Mouse (Mus musculus) midbrain, embryonic 13.5 days (tissue): ENCODE data around the gene Hist1h3f. TPM values are rescaled to one million over a fixed set of nuclear protein-coding genes. Genes with fewer than 3 reads are reported as not detected.
"Not testable (repeated sequence)": the region's sequence is repeated elsewhere in the genome, so short reads cannot be mapped to it uniquely, and the experiment has no call there.

ENCODE experiments used
- ATAC-seq: fragments of 200-750 bp; cut with Nextera tagmentation; 2 replicates; pipeline ENCODE4 v1.8.0; 2017; ENCODE audit warnings: mild to moderate bottlenecking, moderate TSS enrichment, moderate library complexity
- H3K27ac ChIP-seq: fragments of 300-500 bp; sonication (generic); 2 replicates; pipeline ENCODE4 v1.5.1; 2015; ENCODE audit warnings: inconsistent platforms, mild to moderate bottlenecking, moderate library complexity
- H3K27me3 ChIP-seq: fragments of 300-500 bp; sonication (generic); 2 replicates; pipeline ENCODE4 v1.6.1; 2015; ENCODE audit warnings: mild to moderate bottlenecking, inconsistent platforms
- H3K36me3 ChIP-seq: fragments of 300-500 bp; sonication (generic); 2 replicates; pipeline ENCODE4 v1.6.1; 2015; ENCODE audit warnings: mild to moderate bottlenecking, inconsistent platforms
- H3K4me1 ChIP-seq: fragments of 300-500 bp; sonication (generic); replicated peaks from 2 replicates; pipeline ENCODE4 v1.6.1; 2015; ENCODE audit warnings: inconsistent platforms
- H3K4me2 ChIP-seq: fragments of 300-500 bp; sonication (generic); replicated peaks from 2 replicates; pipeline ENCODE4 v1.6.1; 2015; ENCODE audit warnings: moderate library complexity, mild to moderate bottlenecking, inconsistent platforms
- H3K4me3 ChIP-seq: fragments of 300-500 bp; sonication (generic); replicated peaks from 2 replicates; pipeline ENCODE4 v1.5.1; 2015; ENCODE audit warnings: mild to moderate bottlenecking, inconsistent platforms
- H3K9ac ChIP-seq: fragments of 300-500 bp; sonication (generic); replicated peaks from 2 replicates; pipeline ENCODE4 v1.6.1; 2015; ENCODE audit warnings: mild to moderate bottlenecking, inconsistent platforms
- H3K9me3 ChIP-seq: fragments of 300-500 bp; sonication (generic); 2 replicates; pipeline ENCODE4 v1.6.1; 2016; ENCODE audit warnings: mild to moderate bottlenecking, inconsistent platforms
- WGBS: fragments of 180-500 bp; shearing (Covaris S2); methylation state at CpG from one replicate; pipeline ENCODE4 v1.1.7; 2015; 5-methylcytosine and 5-hydroxymethylcytosine counted together
- polyA plus RNA-seq: library from polyadenylated mRNA; unstranded; fragments of >200 nt; fragmentation: Nextera tagmentation; extraction: Ambion mirVana; gene quantifications from 2 replicates; pipeline ENCODE4 v1.2.1, GENCODE M21; 2015

The Hist1h3f gene
- polyA plus RNA-seq, 1 experiment from 2014 or later: 0.75 TPM

DNA sequence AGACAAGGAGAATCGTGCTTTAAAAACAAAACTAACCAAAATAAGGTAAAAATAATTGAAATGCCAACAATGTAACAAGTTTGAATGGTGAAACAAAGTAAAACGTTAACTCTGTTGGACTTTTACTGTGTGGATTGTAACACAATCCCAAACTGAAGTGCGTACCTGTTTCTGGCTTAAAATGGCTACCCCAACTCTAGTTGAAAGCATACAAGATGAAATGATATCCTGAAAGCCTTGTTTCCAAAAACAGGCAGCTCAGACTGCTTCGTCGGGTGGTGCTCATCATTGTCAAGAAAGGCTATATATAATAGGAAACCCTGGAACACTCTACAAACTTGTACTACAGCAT is 17.7 kb downstream of the Hist1h3f start:
- not testable (repeated sequence) for H3K27me3 ChIP-seq, ATAC-seq, H3K9me3 ChIP-seq, H3K36me3 ChIP-seq
- peak overlapping the region; percentile 98 for H3K27ac ChIP-seq
- H3K4me1 ChIP-seq: peaks cover 11% of the 10 kb centered on the region
- peak overlapping the region; percentile 74; the same call in 1 of the 2 replicates for H3K9ac ChIP-seq
- peak overlapping the region; percentile 67 for H3K4me2 ChIP-seq
- H3K4me3 ChIP-seq: peak overlapping the region; percentile 47
- WGBS: 0% methylated on average over 2 of the region's 5 CpGs

GRCm38 (mm10) chr13:23561883-23562659 is 18.2 kb downstream of the Hist1h3f start, which contains the start of gene Hist1h3e:
Hist1h3e (minus strand) TSS chr13:23562369.
- WGBS: under 1% methylated on average over 59 of the region's 67 CpGs
- Histone ChIP-seq H3K27ac (peak within 1 kb of the TSS; percentile 98), H3K4me2 (peak within 1 kb of the TSS; percentile 67), H3K9ac (peak within 1 kb of the TSS; percentile 74), H3K4me3 (peak within 1 kb of the TSS; percentile 47)
- peak; percentile 98 for ATAC-seq
- not testable (repeated sequence) for H3K36me3 ChIP-seq, H3K4me1 ChIP-seq, H3K9me3 ChIP-seq, H3K27me3 ChIP-seq

DNA sequence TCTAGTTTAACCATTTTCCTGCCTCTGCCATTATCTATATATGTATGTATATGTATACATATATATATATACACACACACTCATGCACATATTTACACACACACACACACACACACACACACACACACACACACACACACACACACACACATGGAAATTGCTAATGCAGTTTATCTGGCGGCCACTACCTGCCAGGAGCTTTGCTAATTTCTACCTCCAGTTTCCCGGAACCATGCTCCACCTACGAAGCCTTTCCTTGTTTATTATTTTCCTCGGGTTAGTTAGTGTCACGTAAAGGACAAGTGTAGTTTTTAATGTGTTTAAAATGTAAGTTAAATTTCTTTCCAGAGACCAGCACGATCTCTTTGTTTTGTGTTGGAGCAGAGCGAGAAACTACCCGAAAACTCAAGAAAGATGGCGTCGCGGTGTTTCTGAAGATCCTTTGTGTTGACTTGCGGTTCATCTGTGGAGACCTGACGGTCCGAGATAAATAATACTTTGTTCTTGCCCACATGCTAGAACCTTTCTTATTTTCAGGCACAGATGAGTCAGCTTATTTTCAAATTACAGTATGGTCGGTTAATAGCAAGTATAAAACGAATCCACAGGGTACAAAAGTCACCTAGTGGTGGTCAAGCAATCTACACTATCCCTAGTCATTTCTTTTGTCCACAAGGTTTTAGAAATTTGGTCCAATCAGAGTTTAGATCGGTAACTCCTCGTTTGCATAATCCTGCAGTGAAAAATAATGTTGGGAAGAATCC is 19.0 kb downstream of the Hist1h3f start:
- Histone ChIP-seq H3K9ac (peak overlapping the region; percentile 65), H3K9me3 (no peaks in the 10 kb centered on the region), H3K27me3 (no peaks in the 10 kb centered on the region), H3K27ac (peak overlapping the region; percentile 98), H3K4me1 (peaks cover 7% of the 10 kb centered on the region), H3K36me3 (no peaks in the 10 kb centered on the region), H3K4me3 (peak overlapping the region; percentile 47), H3K4me2 (peak overlapping the region; percentile 67)
- ATAC-seq: peak; percentile 59
- WGBS: 3% methylated on average over 18 of the region's 18 CpGs

- H3K4me3 ChIP-seq: no peak overlapping the region
- no peaks in the 10 kb centered on the region for H3K36me3 ChIP-seq
- ATAC-seq: no peak
- no peaks in the 10 kb centered on the region for H3K9me3 ChIP-seq
- H3K27ac ChIP-seq: peak overlapping the region; percentile 98; the same call in 1 of the 2 replicates
- H3K9ac ChIP-seq: no peak overlapping the region
- H3K4me2 ChIP-seq: no peak overlapping the region
- no peaks in the 10 kb centered on the region for H3K27me3 ChIP-seq
- peaks cover 8% of the 10 kb centered on the region for H3K4me1 ChIP-seq
- 89% methylated on average over 2 of the region's 2 CpGs for WGBS
Measured at GRCm38 (mm10) chr13:23564482-23564881, 20.6 kb downstream of the Hist1h3f start.

GRCm38 (mm10) chr13:23570261-23571021 is 26.6 kb downstream of the Hist1h3f start:
- WGBS: under 1% methylated on average over 26 of the region's 41 CpGs
- not testable (repeated sequence) for H3K9me3 ChIP-seq, H3K36me3 ChIP-seq, H3K27me3 ChIP-seq, ATAC-seq
- H3K4me1 ChIP-seq: peaks cover 30% of the 10 kb centered on the region
- H3K27ac ChIP-seq: peak overlapping the region; percentile 96
- H3K9ac ChIP-seq: peak overlapping the region; percentile 61
- peak overlapping the region; percentile 75 for H3K4me2 ChIP-seq
- H3K4me3 ChIP-seq: peak overlapping the region; percentile 51

DNA sequence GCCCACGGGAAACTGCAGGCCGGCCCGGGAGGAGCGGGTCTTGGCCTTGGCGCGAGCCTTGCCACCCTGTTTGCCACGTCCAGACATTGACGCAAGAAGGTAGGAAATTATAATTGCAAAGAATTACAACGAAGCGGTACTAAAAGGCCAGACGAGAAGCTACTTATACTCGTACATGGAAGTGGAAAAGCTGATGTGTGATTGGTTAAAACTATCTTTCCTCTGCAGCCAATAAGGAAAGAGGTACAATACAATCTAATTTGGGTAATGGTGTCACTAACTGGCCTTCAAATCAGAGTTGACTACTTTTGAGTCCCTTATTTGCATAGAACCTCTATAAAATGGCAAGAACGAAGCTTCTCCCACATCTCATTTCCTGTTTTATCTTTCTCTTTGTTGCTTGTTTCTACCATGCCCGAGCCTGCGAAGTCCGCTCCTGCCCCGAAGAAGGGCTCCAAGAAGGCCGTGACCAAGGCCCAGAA is 27.2 kb downstream of the Hist1h3f start, which contains the start of the genes Hist1h2ae and Hist1h2bg:
TSS of gene Hist1h2ae (minus strand) at position 199 of the 482 bp plus-strand sequence.
TSS of gene Hist1h2bg (plus strand) at position 375 of the 482 bp plus-strand sequence.
- Histone ChIP-seq H3K4me1 (peaks cover 31% of the 10 kb centered on the region), H3K9me3 (no peaks in the 10 kb centered on the region), H3K4me2 (peak within 1 kb of the TSS; percentile 75), H3K27me3 (no peaks in the 10 kb centered on the region), H3K4me3 (peak within 1 kb of the TSS; percentile 51), H3K36me3 (no peaks in the 10 kb centered on the region), H3K27ac (peak within 1 kb of the TSS; percentile 96), H3K9ac (peak within 1 kb of the TSS; percentile 76)
- ATAC-seq: peak; percentile 93
- WGBS: under 1% methylated on average over 18 of the region's 18 CpGs

DNA sequence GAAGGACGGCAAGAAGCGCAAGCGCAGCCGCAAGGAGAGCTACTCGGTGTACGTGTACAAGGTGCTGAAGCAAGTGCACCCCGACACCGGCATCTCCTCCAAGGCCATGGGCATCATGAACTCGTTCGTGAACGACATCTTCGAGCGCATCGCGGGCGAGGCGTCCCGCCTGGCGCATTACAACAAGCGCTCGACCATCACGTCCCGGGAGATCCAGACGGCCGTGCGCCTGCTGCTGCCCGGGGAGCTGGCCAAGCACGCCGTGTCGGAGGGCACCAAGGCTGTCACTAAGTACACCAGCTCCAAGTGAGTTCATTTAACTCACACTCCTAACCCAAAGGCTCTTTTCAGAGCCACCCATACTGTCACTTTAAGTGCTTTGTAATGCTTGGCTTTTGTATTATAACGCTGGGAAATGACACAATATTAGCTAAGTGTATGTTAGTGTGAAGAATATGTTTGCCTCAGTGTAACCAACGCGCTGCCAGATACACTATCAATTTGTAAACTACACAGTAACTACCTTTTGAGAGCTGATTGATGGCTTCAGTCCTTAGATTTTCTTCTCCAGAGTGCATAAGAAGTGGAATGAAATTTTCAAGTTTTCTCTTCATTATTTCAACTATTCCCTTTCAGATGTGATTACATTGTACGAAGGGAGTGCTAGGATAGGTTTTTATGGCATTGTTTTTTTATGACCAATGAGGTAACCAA is 27.8 kb downstream of the Hist1h3f start:
- whole genome bisulfite sequencing: under 1% methylated on average over 16 of the region's 34 CpGs
- H3K9me3 ChIP-seq: not testable (repeated sequence)

GRCm38 (mm10) chr13:23572218-23573033 is 28.6 kb downstream of the Hist1h3f start:
- ATAC-seq: no peak

More for the DNA sequence above, 27.8 kb downstream of the Hist1h3f start:
- H3K36me3 ChIP-seq, ATAC-seq, H3K27me3 ChIP-seq: not testable (repeated sequence)
- H3K27ac ChIP-seq: peak overlapping the region; percentile 96
- peaks cover 37% of the 10 kb centered on the region for H3K4me1 ChIP-seq
- peak overlapping the region; percentile 75 for H3K4me2 ChIP-seq
- H3K9ac ChIP-seq: peak overlapping the region; percentile 76
- peak overlapping the region; percentile 51 for H3K4me3 ChIP-seq

GRCm38 (mm10) chr13:23573034-23573897 is 29.4 kb downstream of the Hist1h3f start:
- not testable (repeated sequence) for ATAC-seq, H3K9me3 ChIP-seq, H3K36me3 ChIP-seq, H3K27me3 ChIP-seq
- 13% methylated on average over 18 of the region's 20 CpGs for WGBS
- H3K4me1 ChIP-seq: peaks cover 45% of the 10 kb centered on the region
- H3K9ac ChIP-seq: peak overlapping the region; percentile 59
- H3K27ac ChIP-seq: peak overlapping the region; percentile 96
- peak overlapping the region; percentile 29 for H3K4me3 ChIP-seq
- peak overlapping the region; percentile 75 for H3K4me2 ChIP-seq

More at GRCm38 (mm10) chr13:23572218-23573033, 28.6 kb downstream of the Hist1h3f start:
- Histone ChIP-seq H3K9me3 (no peaks in the 10 kb centered on the region), H3K27me3 (no peaks in the 10 kb centered on the region), H3K36me3 (no peaks in the 10 kb centered on the region), H3K4me1 (peaks cover 45% of the 10 kb centered on the region), H3K27ac (peak overlapping the region; percentile 96), H3K4me2 (peak overlapping the region; percentile 75), H3K9ac (peak overlapping the region; percentile 76; the same call in 1 of the 2 replicates), H3K4me3 (peak overlapping the region; percentile 51)
- 45% methylated on average over 2 of the region's 2 CpGs for WGBS
